Mouse (Mus musculus): ENCODE measurements around the gene Hoxb13. TPM values are rescaled to one million over a fixed set of nuclear protein-coding genes. Genes with fewer than 3 reads are reported as not detected.

The Hoxb13 gene
- polyA plus RNA-seq (2015; fragmentation: Nextera tagmentation; extraction: Ambion mirVana), result not detected in 2 replicates

GRCm38 (mm10) chr11:96193521-96194400, at the start of gene Hoxb13:
Gene Hoxb13 (plus strand): TSS chr11:96194316.

Other genes starting within 250 kb of the Hoxb13 start
- 4.5 and 6.6 TPM in 2 replicates for gene Igf2bp1, start 188.4 kb upstream of the Hoxb13 start, polyA plus RNA-seq (2015; fragmentation: Nextera tagmentation; extraction: Ambion mirVana)
- gene Gip, start 169.8 kb upstream of the Hoxb13 start, polyA plus RNA-seq (2015; fragmentation: Nextera tagmentation; extraction: Ambion mirVana), result 0.29 and 1.3 TPM in 2 replicates
- gene Snf8, start 159.4 kb upstream of the Hoxb13 start, polyA plus RNA-seq (2015; fragmentation: Nextera tagmentation; extraction: Ambion mirVana), result 64.6 and 78.3 TPM in 2 replicates
- gene Ube2z, start 128.9 kb upstream of the Hoxb13 start, polyA plus RNA-seq (2015; fragmentation: Nextera tagmentation; extraction: Ambion mirVana), result 24.1 and 26.4 TPM in 2 replicates
- 544 and 782 TPM in 2 replicates for gene Atp5g1, start 118.6 kb upstream of the Hoxb13 start, polyA plus RNA-seq (2015; fragmentation: Nextera tagmentation; extraction: Ambion mirVana)
- not detected in 2 replicates for gene Calcoco2, start 82.4 kb upstream of the Hoxb13 start, polyA plus RNA-seq (2015; fragmentation: Nextera tagmentation; extraction: Ambion mirVana)
- not detected in 2 replicates for gene Ttll6, start 60.5 kb upstream of the Hoxb13 start, polyA plus RNA-seq (2015; fragmentation: Nextera tagmentation; extraction: Ambion mirVana)
- gene Hoxb9, start 77.1 kb downstream of the Hoxb13 start, polyA plus RNA-seq (2015; fragmentation: Nextera tagmentation; extraction: Ambion mirVana), result 5.8 and 16.8 TPM in 2 replicates
- gene Hoxb8, start 87.6 kb downstream of the Hoxb13 start, polyA plus RNA-seq (2015; fragmentation: Nextera tagmentation; extraction: Ambion mirVana), result 3.9 and 8.9 TPM in 2 replicates
- 44.2 and 62.6 TPM in 2 replicates for gene Hoxb7, start 92.3 kb downstream of the Hoxb13 start, polyA plus RNA-seq (2015; fragmentation: Nextera tagmentation; extraction: Ambion mirVana)
- 19.5 and 38.7 TPM in 2 replicates for gene Hoxb6, start 98.2 kb downstream of the Hoxb13 start, polyA plus RNA-seq (2015; fragmentation: Nextera tagmentation; extraction: Ambion mirVana)
- gene Hoxb5, start 109.0 kb downstream of the Hoxb13 start, polyA plus RNA-seq (2015; fragmentation: Nextera tagmentation; extraction: Ambion mirVana), result 2.8 and 9.2 TPM in 2 replicates
- 1.3 and 3.1 TPM in 2 replicates for gene Hoxb4, start 124.0 kb downstream of the Hoxb13 start, polyA plus RNA-seq (2015; fragmentation: Nextera tagmentation; extraction: Ambion mirVana)
- gene Hoxb3, start 129.0 kb downstream of the Hoxb13 start, polyA plus RNA-seq (2015; fragmentation: Nextera tagmentation; extraction: Ambion mirVana), result 1.4 and 3.3 TPM in 2 replicates
- gene Hoxb2, start 156.2 kb downstream of the Hoxb13 start, polyA plus RNA-seq (2015; fragmentation: Nextera tagmentation; extraction: Ambion mirVana), result 13.2 and 23.1 TPM in 2 replicates
- not detected in 2 replicates for gene Hoxb1, start 171.4 kb downstream of the Hoxb13 start, polyA plus RNA-seq (2015; fragmentation: Nextera tagmentation; extraction: Ambion mirVana)